Mouse (Mus musculus) spleen, adult 2 months (tissue): ENCODE results near the gene Spaca7.

Experiments used
- CTCF ChIP-seq: fragments of 200-500 bp; IDR thresholded peaks from 2 replicates; pipeline ENCODE4 v1.5.1; 2011; ENCODE audit warnings: mild to moderate bottlenecking, inconsistent platforms; ENCODE audit not compliant: insufficient read depth, insufficient read length, insufficient replicate concordance; ENCODE audit errors: extremely low read depth
- POLR2A ChIP-seq: fragments of 200-500 bp; IDR thresholded peaks from 2 replicates; pipeline ENCODE4 v1.6.1; 2011; ENCODE audit warnings: low read depth, low read length, inconsistent platforms

GRCm38 (mm10) chr8:12528659-12529058 lies 44.2 kb upstream of the Spaca7 start:
- TF ChIP-seq POLR2A = no peak
- no peak for TF ChIP-seq CTCF
